ENCODE assay signal across 8 mouse cellular contexts in the genomic region with DNA sequence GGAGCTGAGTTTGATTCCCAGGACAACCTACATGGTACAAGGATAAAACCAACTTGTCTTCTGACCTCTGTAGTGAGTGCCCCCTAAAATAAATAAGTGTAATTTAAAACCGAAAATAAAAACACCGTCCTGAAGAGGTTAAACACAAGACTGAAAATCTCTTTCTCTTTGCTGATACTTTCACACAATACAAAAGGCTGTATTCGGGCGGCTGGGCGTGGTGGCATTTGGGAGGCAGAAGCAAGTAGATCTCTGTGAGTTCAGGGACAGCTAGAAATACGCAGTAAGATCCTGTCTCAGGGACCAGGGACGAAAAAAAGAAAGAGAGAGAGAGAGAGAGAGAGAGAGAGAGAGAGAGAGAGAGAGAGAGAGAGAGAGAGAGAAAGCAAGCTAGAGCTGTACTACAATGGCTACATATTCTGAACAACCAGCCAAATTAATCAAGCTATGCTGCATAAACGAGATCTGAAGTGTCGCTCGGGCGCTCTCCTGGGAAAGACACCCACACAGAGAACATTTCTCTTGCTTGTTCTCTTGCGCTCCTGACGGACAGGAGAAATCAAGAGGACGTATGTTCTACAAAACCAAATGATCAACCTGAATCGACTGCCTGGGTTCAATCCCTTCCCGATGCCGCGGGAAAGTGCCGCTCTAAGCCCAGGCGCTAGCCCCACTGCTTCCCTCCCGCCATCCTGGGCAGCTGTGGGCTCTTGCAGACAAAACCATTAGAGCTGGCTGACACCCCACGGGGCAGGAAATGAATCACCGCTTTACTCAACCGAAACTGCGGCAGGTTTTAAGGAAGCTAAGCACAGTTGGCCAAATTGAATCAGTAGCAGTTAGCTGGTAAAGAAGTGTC. TPM values are rescaled to one million over a fixed set of nuclear protein-coding genes. Genes with fewer than 3 reads are reported as not detected.
DNase-seq lines count a peak whose midpoint lies in the region; ATAC-seq and TF ChIP-seq lines count a peak whose summit lies in the region.

No protein-coding gene starts in this region.

- no peaks in the 10 kb centered on the region for H3K9me3 ChIP-seq in E14TG2a.4 (ENCODE audit: low read length)
- no peaks in the 10 kb centered on the region for H3K9me3 ChIP-seq in forebrain, embryonic 16.5 days (ENCODE audit: control insufficient read depth, low read length)
- no peaks in the 10 kb centered on the region for H3K9me3 ChIP-seq in lung, embryonic 14.5 days (ENCODE audit: low read depth, low read length)
- no peaks in the 10 kb centered on the region for H3K9me3 ChIP-seq in neural tube, embryonic 15.5 days (replicated peaks)

- intact Hi-C loops in heart, postnatal 25 days (cut with DNase I): no loop called here

- WGBS in forebrain, embryonic 16.5 days: 9% methylated on average over 25 of the region's 25 CpGs
- WGBS in lung, embryonic 14.5 days: 11% methylated on average over 25 of the region's 25 CpGs
- WGBS in neural tube, embryonic 15.5 days: 10% methylated on average over 25 of the region's 25 CpGs

- H3K27ac ChIP-seq in forebrain, embryonic 16.5 days (ENCODE audit: low read length): 0 out of 2 replicates have a peak overlapping the region, but pooled peaks have one; percentile 33
- H3K27ac ChIP-seq in lung, embryonic 14.5 days (ENCODE audit: low read depth): peak overlapping the region; percentile 44
- H3K27ac ChIP-seq in neural tube, embryonic 15.5 days (replicated peaks): peak overlapping the region; percentile 60

- no peaks in the 10 kb centered on the region for H3K36me3 ChIP-seq in E14TG2a.4 (ENCODE audit: insufficient read depth, low read length)
- no peaks in the 10 kb centered on the region for H3K36me3 ChIP-seq in forebrain, embryonic 16.5 days (ENCODE audit: control insufficient read depth, insufficient read depth)
- no peaks in the 10 kb centered on the region for H3K36me3 ChIP-seq in lung, embryonic 14.5 days (ENCODE audit: insufficient read depth)
- H3K36me3 ChIP-seq in neural tube, embryonic 15.5 days: no peaks in the 10 kb centered on the region

- H3K9ac ChIP-seq in forebrain, embryonic 16.5 days (replicated peaks; ENCODE audit: low read depth, low read length): peak overlapping the region; percentile 63
- H3K9ac ChIP-seq in lung, embryonic 14.5 days: peak overlapping the region; percentile 53
- peak overlapping the region; percentile 31; the same call in 1 of the 2 replicates for H3K9ac ChIP-seq in neural tube, embryonic 15.5 days (replicated peaks)

- peak; percentile 55 for DNase-seq in heart, postnatal 25 days (ENCODE audit: low spot score)
- peak; percentile 29 to 53 for DNase-seq in layer of hippocampus, adult 18-20 months (ENCODE audit: low spot score in 2 of 2)
- peak; percentile 80 for DNase-seq in lung, embryonic 14.5 days
- DNase-seq in thymus, postnatal 14 days: peak; percentile 76

- ATAC-seq in cerebellum, adult (ENCODE audit: insufficient number of reproducible peaks, low FRiP score, low TSS enrichment): peak; percentile 53
- ATAC-seq in forebrain, embryonic 16.5 days: peak; percentile 62
- ATAC-seq in lung, embryonic 14.5 days (ENCODE audit: insufficient read depth): peak; percentile 70
- ATAC-seq in neural tube, embryonic 15.5 days (ENCODE audit: low FRiP score): peak; percentile 71

- H3K27me3 ChIP-seq in E14TG2a.4 (ENCODE audit: insufficient read depth, low read length): peaks cover 43% of the 10 kb centered on the region
- H3K27me3 ChIP-seq in forebrain, embryonic 16.5 days (replicated peaks; ENCODE audit: control insufficient read depth, insufficient read depth, low read length): no peaks in the 10 kb centered on the region
- H3K27me3 ChIP-seq in lung, embryonic 14.5 days (ENCODE audit: insufficient read depth, low read length): no peaks in the 10 kb centered on the region
- no peaks in the 10 kb centered on the region for H3K27me3 ChIP-seq in neural tube, embryonic 15.5 days (replicated peaks)

- TF ChIP-seq CTCF in E14TG2a.4 (conservative IDR thresholded peaks at IDR 0.05; ENCODE audit: low read length): no peak
- no peak for TF ChIP-seq CTCF in lung, embryonic 14.5 days (IDR thresholded peaks at IDR 0.05; ENCODE audit: low read depth)

- peak overlapping the region; percentile 48 for H3K4me3 ChIP-seq in E14TG2a.4 (replicated peaks; ENCODE audit: low read length)
- H3K4me3 ChIP-seq in forebrain, embryonic 16.5 days (replicated peaks; ENCODE audit: low read length): peak overlapping the region; percentile 39
- peak overlapping the region; percentile 35 for H3K4me3 ChIP-seq in lung, embryonic 14.5 days (ENCODE audit: low read depth, low read length)
- peak overlapping the region; percentile 31 for H3K4me3 ChIP-seq in neural tube, embryonic 15.5 days (replicated peaks)

- H3K4me1 ChIP-seq in E14TG2a.4 (replicated peaks; ENCODE audit: low read depth, low read length): peaks cover 19% of the 10 kb centered on the region
- H3K4me1 ChIP-seq in forebrain, embryonic 16.5 days (replicated peaks; ENCODE audit: control insufficient read depth, insufficient read depth, low read length): peaks cover 30% of the 10 kb centered on the region
- H3K4me1 ChIP-seq in lung, embryonic 14.5 days (ENCODE audit: insufficient read depth): peaks cover 7% of the 10 kb centered on the region; the same call in 1 of the 2 replicates
- peaks cover 34% of the 10 kb centered on the region for H3K4me1 ChIP-seq in neural tube, embryonic 15.5 days

- peak overlapping the region; percentile 74 for H3K4me2 ChIP-seq in forebrain, embryonic 16.5 days (ENCODE audit: low read length)
- H3K4me2 ChIP-seq in lung, embryonic 14.5 days: peak overlapping the region; percentile 74
- peak overlapping the region; percentile 55 for H3K4me2 ChIP-seq in neural tube, embryonic 15.5 days

RNA-seq across cellular contexts. Expression of a gene that starts 35.3 kb away (rescaled TPM):
- polyA plus RNA-seq in forebrain, embryonic 16.5 days (2015; fragmentation: Nextera tagmentation; extraction: Ambion mirVana): 3.7 and 5.0 TPM in 2 replicates
- total RNA-seq in heart, postnatal 25 days (2021): 1 to 10 TPM; 2.5 to 4.4 TPM
- 1 to 10 TPM; 7.8 TPM for total RNA-seq in layer of hippocampus, adult 18-20 months (2021)
- polyA plus RNA-seq in lung, embryonic 14.5 days (2014; fragmentation: Nextera tagmentation; extraction: Ambion mirVana): 8.4 and 9.1 TPM in 2 replicates
- 7.6 and 8.3 TPM in 2 replicates for polyA plus RNA-seq in neural tube, embryonic 15.5 days (2015; fragmentation: Nextera tagmentation; extraction: Ambion mirVana)

Comparison
In these comparisons a context has a peak if more than half of its experiments do, and no peak if none do; other contexts are left out.
1. Peak in every context shown above with its lines: DNase-seq, ATAC-seq, H3K4me3 ChIP-seq and H3K27ac ChIP-seq.